Mouse (Mus musculus) bone marrow, adult 2 months (tissue): ENCODE data around the gene Erg.

Source experiments
- CTCF ChIP-seq: fragments of 200-500 bp; IDR thresholded peaks from 2 replicates; pipeline ENCODE4 v1.5.1; 2011; ENCODE audit warnings: low read length, control low read depth; ENCODE audit not compliant: control insufficient read depth, insufficient read depth
- POLR2A ChIP-seq: fragments of 200-500 bp; IDR thresholded peaks from 2 replicates; pipeline ENCODE4 v1.6.1; 2011; ENCODE audit warnings: low read depth, mild to moderate bottlenecking, control low read depth, low read length, borderline replicate concordance; ENCODE audit not compliant: control insufficient read depth

DNA sequence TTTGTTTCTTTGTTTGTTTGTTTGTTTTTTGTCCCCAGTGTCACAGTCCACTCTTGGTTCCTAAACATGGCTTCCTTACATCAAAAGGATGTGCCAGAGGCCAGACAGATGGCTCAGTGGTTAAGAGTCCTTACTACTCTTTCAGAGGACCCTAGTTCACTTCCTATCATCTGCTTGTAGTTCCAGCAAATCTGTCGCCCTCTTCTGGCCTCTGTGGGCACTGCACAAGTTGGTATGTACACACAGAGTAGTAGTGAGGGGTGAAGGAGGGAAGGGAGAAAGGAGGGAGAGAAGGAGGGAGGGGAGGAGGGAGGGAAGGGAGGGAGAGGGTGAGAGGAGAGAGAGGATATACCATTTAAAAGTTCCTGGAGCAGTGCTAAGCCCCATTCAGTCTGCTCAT, 15.8 kb downstream of the Erg start:
- TF ChIP-seq POLR2A (no peak), CTCF (peak; percentile 63)
